Mouse (Mus musculus) liver, embryonic 16.5 days (tissue): Measurements from ENCODE around the gene Pygo2. TPM values are rescaled to one million over a fixed set of nuclear protein-coding genes. Genes with fewer than 3 reads are reported as not detected.

Experiments
- ATAC-seq: fragments of 200-750 bp; cut with Nextera tagmentation; 2 replicates; pipeline ENCODE4 v1.8.0; 2017; ENCODE audit warnings: low read depth, mild to moderate bottlenecking, moderate number of reproducible peaks, moderate library complexity
- H3K27ac ChIP-seq: fragments of 300-500 bp; sonication (generic); 2 replicates; pipeline ENCODE4 v1.5.1; 2014; ENCODE audit warnings: mild to moderate bottlenecking, low read length
- H3K27me3 ChIP-seq: fragments of 300-500 bp; sonication (generic); 2 replicates; pipeline ENCODE4 v1.6.1; 2014; ENCODE audit warnings: low read depth, low read length, mixed read lengths; ENCODE audit not compliant: control insufficient read depth, insufficient read depth
- H3K36me3 ChIP-seq: fragments of 300-500 bp; sonication (generic); 2 replicates; pipeline ENCODE4 v1.6.1; 2014; ENCODE audit warnings: mild to moderate bottlenecking; ENCODE audit not compliant: control insufficient read depth, insufficient read depth
- H3K4me1 ChIP-seq: fragments of 300-500 bp; sonication (generic); 2 replicates; pipeline ENCODE4 v1.6.1; 2014; ENCODE audit warnings: low read depth, low read length, mixed read lengths; ENCODE audit not compliant: control insufficient read depth
- H3K4me2 ChIP-seq: fragments of 300-500 bp; sonication (generic); 2 replicates; pipeline ENCODE4 v1.6.1; 2014; ENCODE audit warnings: low read depth, low read length, mixed read lengths
- H3K4me3 ChIP-seq: fragments of 300-500 bp; sonication (generic); 2 replicates; pipeline ENCODE4 v1.5.1; 2014; ENCODE audit warnings: low read depth, mild to moderate bottlenecking, low read length
- H3K9ac ChIP-seq: fragments of 300-500 bp; sonication (generic); 2 replicates; pipeline ENCODE4 v1.6.1; 2014; ENCODE audit warnings: low read depth, low read length
- H3K9me3 ChIP-seq: fragments of 300-500 bp; sonication (generic); replicated peaks from 2 replicates; pipeline ENCODE4 v1.6.1; 2016; ENCODE audit warnings: low read length; ENCODE audit not compliant: control insufficient read depth
- WGBS: fragments of 180-500 bp; shearing (Covaris S2); extraction: QIAGEN DNeasy Blood & Tissue Kit; methylation state at CpG from one replicate; pipeline ENCODE4 v1.1.7; 2014; ENCODE audit not compliant: insufficient replicate concordance; 5-methylcytosine and 5-hydroxymethylcytosine counted together
- polyA plus RNA-seq: library from polyadenylated mRNA; unstranded; fragments of >200 nt; fragmentation: Nextera tagmentation; extraction: Ambion mirVana; gene quantifications from 2 replicates; pipeline ENCODE4 v1.2.1, GENCODE M21; 2015

Gene Pygo2
- polyA plus RNA-seq, 1 experiment from 2014 or later, result 8.7 TPM

- Histone ChIP-seq H3K4me2 (peak overlapping the region; percentile 99), H3K36me3 (no peaks in the 10 kb centered on the region), H3K9me3 (no peaks in the 10 kb centered on the region), H3K4me1 (peaks cover 63% of the 10 kb centered on the region), H3K27ac (peak overlapping the region; percentile 81), H3K9ac (peak overlapping the region; percentile 68), H3K27me3 (peaks cover 31% of the 10 kb centered on the region), H3K4me3 (peak overlapping the region; percentile 71)
- 1% methylated on average over 55 of the region's 56 CpGs for WGBS
- ATAC-seq, result peak; percentile 5
These were observed 38.1 kb upstream of the Pygo2 start for GRCm38 (mm10) chr3:89391663-89392511.

DNA sequence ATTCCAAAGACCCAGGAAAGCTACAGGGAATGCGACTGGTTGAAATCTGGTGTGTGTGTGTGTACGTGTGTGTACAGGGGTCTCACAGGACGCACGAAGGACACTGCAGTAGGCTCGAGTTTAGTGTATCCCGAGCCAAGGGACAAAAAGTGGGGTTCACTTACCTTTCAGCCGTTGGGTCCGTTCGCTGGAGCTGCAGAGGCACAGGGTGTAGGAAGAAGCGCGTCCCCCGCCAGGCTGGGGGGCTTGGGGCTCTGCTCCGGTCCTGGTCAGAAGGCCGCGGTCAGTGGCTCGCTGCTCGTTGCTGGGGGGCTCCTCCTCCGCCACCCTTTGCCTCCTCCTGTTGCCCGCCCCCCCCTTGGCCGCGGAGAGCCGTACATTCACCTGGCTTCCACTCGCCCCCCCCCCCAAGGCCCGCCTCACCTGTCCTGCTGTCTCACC is 37.1 kb upstream of the Pygo2 start:
- WGBS, result 0% methylated on average over 21 of the region's 24 CpGs
- peaks cover 31% of the 10 kb centered on the region for H3K27me3 ChIP-seq
- no peaks in the 10 kb centered on the region for H3K9me3 ChIP-seq
- peaks cover 55% of the 10 kb centered on the region for H3K4me1 ChIP-seq
- H3K4me2 ChIP-seq, result peak overlapping the region; percentile 99
- ATAC-seq, result no peak
- peak overlapping the region; percentile 81 for H3K27ac ChIP-seq
- H3K9ac ChIP-seq, result peak overlapping the region; percentile 68
- peak overlapping the region; percentile 71 for H3K4me3 ChIP-seq
- H3K36me3 ChIP-seq, result no peaks in the 10 kb centered on the region

DNA sequence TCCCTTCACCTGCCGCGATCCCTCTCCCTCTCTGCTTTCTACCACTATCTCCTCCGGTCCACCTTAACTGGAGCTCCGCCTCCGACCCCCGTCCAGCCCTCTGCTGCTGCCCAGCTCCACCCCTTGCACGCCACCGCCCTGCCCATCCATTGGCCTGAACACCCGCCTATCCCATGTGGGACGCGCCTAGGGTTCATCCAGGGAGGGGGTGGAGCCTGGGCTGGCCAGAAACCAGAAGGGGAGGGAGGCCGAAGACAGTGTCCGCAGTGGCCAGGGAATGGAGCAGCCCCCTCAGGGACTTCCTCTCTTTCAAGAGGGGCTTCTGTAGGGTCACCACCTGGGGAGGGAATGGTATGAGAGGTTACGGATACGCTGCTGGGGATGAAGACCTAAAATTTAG is 36.4 kb upstream of the Pygo2 start:
- peak overlapping the region; percentile 73 for H3K9ac ChIP-seq
- WGBS, result under 1% methylated on average over 15 of the region's 15 CpGs
- H3K27ac ChIP-seq, result peak overlapping the region; percentile 89
- H3K4me3 ChIP-seq, result peak overlapping the region; percentile 71
- H3K4me2 ChIP-seq, result peak overlapping the region; percentile 99
- peaks cover 47% of the 10 kb centered on the region for H3K4me1 ChIP-seq
- H3K36me3 ChIP-seq, result no peaks in the 10 kb centered on the region
- peak; percentile 93 for ATAC-seq
- peaks cover 31% of the 10 kb centered on the region for H3K27me3 ChIP-seq
- no peaks in the 10 kb centered on the region for H3K9me3 ChIP-seq

DNA sequence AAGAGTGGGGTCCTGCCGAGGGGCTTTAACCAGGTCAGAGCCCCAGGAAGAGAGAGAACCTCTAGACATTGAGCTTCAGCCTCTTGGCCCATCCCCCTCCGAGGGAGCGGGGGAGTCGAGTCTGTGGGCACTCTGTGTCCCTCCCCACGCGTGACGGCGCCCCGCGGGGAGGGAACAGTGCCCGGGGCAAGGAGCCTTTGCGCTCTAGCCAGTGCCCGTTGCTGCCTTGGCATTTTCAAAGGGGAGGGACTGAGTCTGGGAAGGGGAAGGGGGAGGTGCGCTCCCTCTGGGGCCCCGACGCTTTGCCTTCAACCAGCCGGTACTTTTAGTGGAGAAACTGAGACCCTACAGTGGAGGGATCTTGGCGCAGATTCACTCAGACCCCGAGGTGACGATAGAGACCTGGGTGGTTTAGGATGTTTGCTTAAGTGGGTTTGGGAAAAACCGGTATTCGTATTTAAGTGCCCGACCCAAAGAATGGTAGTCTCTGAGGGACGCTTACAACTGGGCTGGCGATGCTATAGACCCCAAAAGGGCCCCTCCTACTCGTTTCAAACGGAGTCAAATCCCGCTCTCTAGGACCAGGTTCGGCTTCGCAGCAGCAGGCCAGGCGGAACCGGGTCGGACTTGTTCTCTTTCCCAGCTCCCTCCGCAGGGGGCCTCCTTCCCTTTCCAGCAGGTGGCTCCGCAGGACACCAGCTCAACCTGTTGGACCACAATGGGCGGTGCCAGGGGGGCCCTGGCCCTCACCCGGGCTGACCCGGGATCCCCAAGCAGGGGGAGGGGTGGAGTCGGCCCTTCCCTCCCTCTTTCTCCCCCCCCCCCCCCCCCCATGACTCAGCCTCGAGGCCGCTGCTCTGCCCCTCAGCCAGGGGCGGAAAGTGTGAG is 35.8 kb upstream of the Pygo2 start, which contains the start of gene Zbtb7b:
TSS of gene Zbtb7b (minus strand) at position 771 of the 888 bp plus-strand sequence.
- peak; percentile 40 for ATAC-seq
- Histone ChIP-seq H3K27ac (peak within 1 kb of the TSS; percentile 89), H3K36me3 (no peaks in the 10 kb centered on the region), H3K9me3 (no peaks in the 10 kb centered on the region), H3K9ac (peak within 1 kb of the TSS; percentile 73), H3K4me1 (peaks cover 45% of the 10 kb centered on the region), H3K4me3 (peak within 1 kb of the TSS; percentile 71), H3K4me2 (peak within 1 kb of the TSS; percentile 99), H3K27me3 (peaks cover 31% of the 10 kb centered on the region)
- WGBS, result 0% methylated on average over 42 of the region's 42 CpGs

DNA sequence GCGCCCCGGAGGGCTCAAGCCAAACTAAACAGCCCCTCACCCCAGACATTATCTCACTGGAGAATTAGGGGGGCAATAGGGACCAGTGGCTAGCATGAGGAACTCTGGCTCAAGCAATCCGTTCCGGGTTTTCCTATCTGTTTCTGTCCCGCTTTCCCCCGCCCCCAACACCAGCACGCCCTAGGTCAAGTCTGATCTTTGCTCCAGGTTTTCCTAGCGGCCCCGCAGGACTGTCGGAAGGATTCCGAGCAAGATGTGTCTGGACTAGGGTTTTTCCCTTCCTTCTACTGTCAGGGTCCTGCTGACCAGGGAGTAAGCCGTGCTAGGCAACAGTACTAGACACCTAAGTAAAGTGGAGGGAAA is 35.1 kb upstream of the Pygo2 start:
- H3K4me2 ChIP-seq, result peak overlapping the region; percentile 99
- ATAC-seq, result peak; percentile 9
- peak overlapping the region; percentile 73 for H3K9ac ChIP-seq
- WGBS, result under 1% methylated on average over 11 of the region's 12 CpGs
- H3K9me3 ChIP-seq, result no peaks in the 10 kb centered on the region
- H3K27ac ChIP-seq, result peak overlapping the region; percentile 89
- H3K27me3 ChIP-seq, result peaks cover 31% of the 10 kb centered on the region
- peak overlapping the region; percentile 71 for H3K4me3 ChIP-seq
- no peaks in the 10 kb centered on the region for H3K36me3 ChIP-seq
- H3K4me1 ChIP-seq, result peaks cover 42% of the 10 kb centered on the region

GRCm38 (mm10) chr3:89395419-89395805 is 34.6 kb upstream of the Pygo2 start:
- peak overlapping the region; percentile 99 for H3K4me2 ChIP-seq
- no peak for ATAC-seq
- H3K36me3 ChIP-seq, result no peaks in the 10 kb centered on the region
- H3K27ac ChIP-seq, result peak overlapping the region; percentile 89
- no peaks in the 10 kb centered on the region for H3K9me3 ChIP-seq
- peak overlapping the region; percentile 73 for H3K9ac ChIP-seq
- WGBS, result 3% methylated on average over 10 of the region's 10 CpGs
- peaks cover 31% of the 10 kb centered on the region for H3K27me3 ChIP-seq
- H3K4me1 ChIP-seq, result peaks cover 38% of the 10 kb centered on the region
- peak overlapping the region; percentile 71 for H3K4me3 ChIP-seq

- Histone ChIP-seq H3K36me3 (no peaks in the 10 kb centered on the region), H3K9me3 (no peaks in the 10 kb centered on the region), H3K9ac (peak overlapping the region; percentile 71), H3K4me1 (peaks cover 33% of the 10 kb centered on the region), H3K4me3 (peak overlapping the region; percentile 71), H3K4me2 (peak overlapping the region; percentile 99), H3K27ac (peak overlapping the region; percentile 53), H3K27me3 (peaks cover 30% of the 10 kb centered on the region)
- ATAC-seq, result no peak
- WGBS, result under 1% methylated on average over 43 of the region's 44 CpGs
These were observed 34.0 kb upstream of the Pygo2 start for GRCm38 (mm10) chr3:89395806-89396653.

DNA sequence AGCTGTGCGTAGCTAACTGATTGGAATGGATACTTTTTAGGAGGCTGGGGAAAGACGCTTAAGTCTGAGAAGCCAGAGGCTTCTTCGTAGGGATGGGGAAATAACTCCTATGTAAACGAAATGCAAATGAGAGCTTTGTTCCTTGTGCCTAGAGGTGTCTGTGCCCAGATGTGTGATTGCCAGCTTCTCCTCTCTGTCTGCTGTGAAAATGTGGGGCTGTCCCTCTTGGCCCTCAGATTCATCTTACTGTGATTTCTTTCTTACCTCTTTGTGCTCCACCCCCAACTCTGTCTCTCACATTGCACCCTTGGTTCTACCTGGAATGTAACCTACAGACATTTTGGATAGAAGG is 33.4 kb upstream of the Pygo2 start:
- peak overlapping the region; percentile 71 for H3K4me3 ChIP-seq
- H3K27ac ChIP-seq, result no peak overlapping the region
- H3K4me2 ChIP-seq, result peak overlapping the region; percentile 99
- no peak for ATAC-seq
- H3K4me1 ChIP-seq, result peaks cover 30% of the 10 kb centered on the region
- under 1% methylated on average over 4 of the region's 4 CpGs for WGBS
- H3K27me3 ChIP-seq, result peaks cover 24% of the 10 kb centered on the region
- no peak overlapping the region for H3K9ac ChIP-seq
- H3K36me3 ChIP-seq, result no peaks in the 10 kb centered on the region
- H3K9me3 ChIP-seq, result no peaks in the 10 kb centered on the region
